Mouse (Mus musculus): ENCODE data around the gene Ccdc57.
"Not testable (repeated sequence)": the region's sequence is repeated elsewhere in the genome, so short reads cannot be mapped to it uniquely, and the experiment has no call there.

The Ccdc57 gene

DNA sequence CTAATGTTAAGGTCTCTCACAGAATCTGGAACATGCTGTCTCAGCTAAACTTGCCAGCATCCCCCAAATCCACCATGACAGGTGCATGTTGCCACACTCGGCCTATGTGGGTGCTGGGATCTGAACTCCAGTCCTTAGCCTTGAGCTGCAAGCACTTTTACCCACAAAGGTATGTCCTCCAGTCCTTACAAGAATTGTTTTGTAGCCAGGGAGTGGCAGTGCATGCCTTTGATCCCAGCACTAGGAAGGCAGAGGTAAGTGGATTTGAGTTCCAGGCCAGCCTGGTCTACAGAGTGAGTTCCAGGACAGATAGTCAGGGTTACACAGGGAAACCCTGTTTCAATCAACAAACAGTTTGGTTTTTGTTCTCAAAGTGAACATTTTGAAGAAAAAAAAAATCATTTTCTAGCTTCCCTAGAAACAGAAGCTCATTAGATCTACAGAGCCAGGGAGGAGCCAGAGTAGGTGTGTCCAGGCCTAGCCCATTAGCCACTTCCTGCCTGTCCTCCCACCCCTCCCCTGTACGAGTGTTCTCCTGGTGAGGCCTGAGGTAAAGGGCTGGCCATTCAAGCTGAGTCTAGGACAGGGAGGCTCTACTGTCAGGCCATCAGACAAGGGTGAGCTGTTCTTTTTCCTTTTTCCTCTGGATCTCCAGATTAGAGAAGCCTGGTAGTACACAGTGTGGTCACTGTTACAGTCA lies 82.2 kb downstream of the Ccdc57 start:
- DNase-seq, result no peak

DNA sequence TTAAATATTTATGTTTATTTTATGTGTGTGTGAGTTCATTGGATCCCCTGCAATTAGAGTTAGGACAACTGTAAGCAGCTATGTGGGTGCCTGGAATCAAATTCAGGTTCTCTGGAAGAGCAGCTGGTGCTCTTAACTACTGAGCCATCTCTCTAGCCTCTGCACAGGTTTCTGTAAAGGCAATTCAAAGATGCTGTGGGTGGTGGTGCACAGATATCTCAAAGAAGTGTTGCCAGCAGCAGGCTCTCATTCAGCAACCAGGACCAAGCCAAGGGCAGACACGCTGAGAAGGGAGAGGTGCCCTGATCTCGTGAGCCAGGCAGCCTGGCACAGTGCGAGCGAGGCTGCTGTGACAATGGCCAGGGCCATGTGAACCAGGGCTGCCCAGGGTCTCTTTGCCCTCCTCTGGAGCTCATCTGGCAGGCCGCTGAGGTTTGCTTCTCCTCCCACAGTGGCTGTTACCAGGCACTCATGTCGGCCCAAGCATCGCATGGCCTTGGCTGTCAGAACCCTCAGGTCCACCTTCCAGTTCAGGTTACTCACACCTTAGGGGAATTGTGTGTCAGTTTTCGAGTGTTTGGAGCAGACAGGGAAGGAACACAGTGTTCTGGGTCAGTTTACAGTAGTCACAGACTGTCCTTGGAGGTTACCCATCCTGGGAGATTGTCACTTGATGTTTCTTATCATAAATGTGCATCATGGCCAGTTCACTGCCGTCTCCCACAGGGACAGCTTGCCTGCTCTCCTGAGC lies 85.8 kb downstream of the Ccdc57 start:
- DNase-seq, result no peak

DNA sequence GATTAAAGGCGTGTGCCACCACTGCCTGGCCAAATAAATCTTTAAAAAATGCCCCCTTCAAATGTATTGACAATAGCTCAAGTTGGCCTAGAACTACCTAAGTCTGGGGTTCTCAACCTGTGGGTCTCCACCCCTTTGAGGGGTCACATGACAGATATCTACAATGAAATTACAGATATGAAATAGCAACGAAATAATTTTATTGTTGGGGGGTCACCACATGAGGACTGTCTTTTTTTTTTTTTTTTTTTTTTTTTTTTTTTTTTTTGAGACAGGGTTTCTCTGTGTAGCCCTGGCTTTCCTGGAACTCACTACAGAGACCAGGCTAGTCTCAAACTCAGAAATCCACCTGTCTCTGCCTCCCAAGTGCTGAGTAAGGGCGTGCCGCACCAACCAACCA lies 88.3 kb downstream of the Ccdc57 start:
- no peak for DNase-seq

DNA sequence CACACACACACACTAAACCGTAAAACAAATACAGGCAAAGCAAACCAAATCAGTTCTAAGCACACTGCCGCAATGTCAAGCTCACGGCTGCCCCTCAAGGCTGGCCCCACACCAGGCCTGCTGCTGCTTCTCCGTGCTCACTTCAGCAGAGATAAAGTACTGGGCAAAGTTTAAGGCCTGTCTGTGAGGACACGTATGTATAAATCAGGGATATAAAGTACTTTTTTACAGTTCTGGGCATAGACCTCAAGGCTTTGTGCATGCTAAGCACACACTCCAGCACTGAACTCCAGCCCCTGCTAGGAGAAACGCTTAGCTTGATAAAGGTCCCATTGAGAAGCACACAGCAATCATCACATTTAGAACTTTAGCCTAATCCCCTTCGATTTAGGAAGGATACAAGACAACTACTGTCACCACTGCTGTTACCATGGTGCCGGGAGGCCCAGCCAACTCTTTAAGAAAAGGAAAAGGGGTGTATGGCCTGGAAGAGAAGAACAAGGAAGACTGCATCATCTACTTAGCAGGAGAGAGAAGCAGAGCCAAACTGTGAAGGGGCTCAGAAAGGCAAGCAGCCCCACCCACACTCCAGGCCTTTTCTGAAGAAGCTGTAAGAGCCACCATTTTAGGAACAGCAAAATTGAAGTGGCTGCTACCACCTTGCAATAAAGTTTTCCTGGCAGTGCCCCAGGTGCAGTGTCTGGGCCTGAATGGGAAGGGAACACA lies 99.0 kb downstream of the Ccdc57 start:
- no peak for DNase-seq

DNA sequence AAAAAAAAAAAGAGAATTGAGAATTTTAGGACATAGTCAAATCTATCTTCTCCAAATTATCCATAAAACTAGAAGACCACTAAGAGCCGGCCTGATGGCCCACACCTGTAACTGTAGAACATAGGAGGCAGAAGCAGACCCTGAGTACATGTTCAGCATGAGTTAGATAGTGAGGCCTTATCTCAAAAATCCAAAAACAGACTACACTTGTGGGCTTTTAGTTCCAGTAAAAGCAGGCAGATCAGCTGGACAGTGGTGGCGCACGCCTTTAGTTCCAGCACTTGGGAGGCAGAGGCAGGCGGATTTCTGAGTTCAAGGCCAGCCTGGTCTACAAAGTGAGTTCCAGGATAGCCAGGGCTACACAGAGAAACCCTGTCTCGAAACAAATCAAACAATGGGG lies 99.7 kb downstream of the Ccdc57 start:
- DNase-seq, result not testable (repeated sequence)

DNA sequence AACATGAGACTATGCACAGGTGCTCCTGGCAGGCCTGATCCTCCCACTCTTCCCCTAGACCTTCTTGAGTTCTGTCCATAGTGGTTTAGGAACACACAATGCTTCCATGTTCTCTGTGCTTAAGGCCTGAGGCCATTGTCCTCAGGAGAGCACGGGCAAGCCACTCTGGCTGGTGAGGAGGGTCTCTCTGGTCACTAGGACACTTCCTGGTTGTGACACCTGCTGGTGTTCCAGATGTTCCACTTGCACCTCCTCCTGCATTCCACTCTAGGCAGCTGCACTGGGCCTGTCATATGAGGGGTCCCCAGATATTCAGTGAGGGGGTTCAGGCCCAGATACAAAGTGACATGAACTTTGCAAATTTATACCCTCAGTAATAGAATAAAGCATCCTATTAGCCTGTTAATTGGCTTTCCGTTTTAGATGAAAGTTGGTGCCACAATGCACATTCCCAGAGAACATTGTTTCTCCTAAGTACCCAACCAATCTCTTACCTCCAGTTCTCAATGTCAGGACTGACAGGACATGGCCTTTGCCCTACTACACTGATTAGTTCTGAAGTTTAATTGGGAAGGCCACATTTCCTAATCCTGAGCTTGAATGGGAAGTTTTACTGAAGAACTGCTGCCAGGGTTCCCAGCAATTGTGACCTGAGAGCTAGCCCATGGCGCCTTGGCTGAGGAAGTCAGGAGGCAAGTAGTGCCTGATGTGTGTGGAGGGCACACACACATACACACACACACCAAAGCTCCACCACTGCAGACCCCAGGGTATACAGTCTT lies 100.8 kb downstream of the Ccdc57 start:
- DNase-seq, result no peak

DNA sequence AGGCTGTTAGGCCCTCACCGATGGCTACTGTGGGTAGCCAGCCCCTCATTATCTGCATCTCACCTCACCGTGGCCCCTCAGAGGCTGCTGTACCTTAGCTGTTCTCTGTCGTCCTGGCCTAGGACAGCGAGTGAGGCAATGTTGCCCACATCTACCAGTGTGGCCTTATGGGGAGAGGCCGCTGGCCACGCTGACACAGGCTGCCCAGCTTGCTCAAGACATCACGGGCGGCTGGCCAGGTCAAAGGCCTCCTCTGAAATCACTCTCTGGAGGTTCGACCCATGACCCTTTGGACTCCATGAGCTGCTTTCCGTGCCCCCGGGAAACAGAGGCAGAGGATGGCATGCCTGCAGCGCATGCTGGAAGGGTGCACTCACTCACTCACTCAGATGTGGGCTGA lies 102.0 kb downstream of the Ccdc57 start:
- no peak for DNase-seq

DNA sequence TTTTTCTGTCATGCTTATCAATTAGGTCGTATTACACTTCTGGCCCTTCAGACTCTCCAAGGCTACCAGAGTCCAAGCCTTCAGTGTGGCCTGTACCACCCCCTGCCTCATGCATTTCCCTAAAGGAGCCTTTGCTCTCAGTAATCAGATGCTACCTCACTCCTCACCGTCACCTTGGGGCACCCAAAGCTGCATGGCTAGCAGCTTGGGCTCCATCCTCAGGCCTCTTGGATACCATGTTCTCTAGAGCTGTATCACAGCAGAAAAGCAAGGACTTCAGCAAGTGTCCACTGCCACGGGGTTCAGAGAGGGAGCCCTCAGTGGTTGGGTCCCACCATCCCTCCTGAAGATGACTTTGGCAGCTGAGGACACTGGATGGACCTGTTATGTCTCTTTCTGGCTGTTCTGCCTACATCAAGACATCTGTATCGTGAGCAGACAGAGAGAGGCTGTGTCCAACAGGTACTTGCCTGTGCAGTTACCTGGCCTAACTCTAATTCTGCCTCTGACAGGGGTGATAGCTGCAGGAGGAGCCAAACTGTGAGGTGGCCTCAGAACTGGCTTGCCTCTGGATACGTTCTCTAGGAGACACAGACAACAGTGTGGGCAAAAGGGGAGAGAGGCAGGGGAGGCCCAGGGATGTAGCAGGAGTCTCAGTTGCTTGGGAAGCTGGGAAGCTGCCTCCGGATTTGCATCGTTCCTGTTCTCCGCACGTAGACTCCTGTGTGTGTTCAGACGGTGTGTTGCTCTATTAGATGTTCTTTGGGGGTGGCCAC lies 102.7 kb downstream of the Ccdc57 start:
- no peak for DNase-seq

DNA sequence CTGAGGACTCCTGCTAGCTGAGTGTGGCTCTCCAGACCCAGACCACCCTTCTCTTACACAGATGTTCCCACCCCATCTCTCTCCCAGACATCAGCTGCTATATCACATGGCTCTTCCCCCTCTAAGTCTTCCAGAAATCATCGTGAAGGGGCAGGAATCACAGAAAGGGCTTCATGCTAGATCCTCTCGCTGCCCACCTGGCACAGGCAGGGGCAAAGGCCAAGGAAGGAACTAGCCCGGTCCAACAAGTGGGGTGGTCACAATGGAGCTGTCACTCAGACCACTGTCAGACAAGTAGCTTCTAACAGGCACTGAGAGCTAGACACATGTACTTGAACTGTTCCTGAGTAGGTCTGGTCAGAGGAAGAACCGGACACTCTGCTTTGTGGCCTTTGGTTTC lies 104.3 kb downstream of the Ccdc57 start:
- DNase-seq, result no peak

DNA sequence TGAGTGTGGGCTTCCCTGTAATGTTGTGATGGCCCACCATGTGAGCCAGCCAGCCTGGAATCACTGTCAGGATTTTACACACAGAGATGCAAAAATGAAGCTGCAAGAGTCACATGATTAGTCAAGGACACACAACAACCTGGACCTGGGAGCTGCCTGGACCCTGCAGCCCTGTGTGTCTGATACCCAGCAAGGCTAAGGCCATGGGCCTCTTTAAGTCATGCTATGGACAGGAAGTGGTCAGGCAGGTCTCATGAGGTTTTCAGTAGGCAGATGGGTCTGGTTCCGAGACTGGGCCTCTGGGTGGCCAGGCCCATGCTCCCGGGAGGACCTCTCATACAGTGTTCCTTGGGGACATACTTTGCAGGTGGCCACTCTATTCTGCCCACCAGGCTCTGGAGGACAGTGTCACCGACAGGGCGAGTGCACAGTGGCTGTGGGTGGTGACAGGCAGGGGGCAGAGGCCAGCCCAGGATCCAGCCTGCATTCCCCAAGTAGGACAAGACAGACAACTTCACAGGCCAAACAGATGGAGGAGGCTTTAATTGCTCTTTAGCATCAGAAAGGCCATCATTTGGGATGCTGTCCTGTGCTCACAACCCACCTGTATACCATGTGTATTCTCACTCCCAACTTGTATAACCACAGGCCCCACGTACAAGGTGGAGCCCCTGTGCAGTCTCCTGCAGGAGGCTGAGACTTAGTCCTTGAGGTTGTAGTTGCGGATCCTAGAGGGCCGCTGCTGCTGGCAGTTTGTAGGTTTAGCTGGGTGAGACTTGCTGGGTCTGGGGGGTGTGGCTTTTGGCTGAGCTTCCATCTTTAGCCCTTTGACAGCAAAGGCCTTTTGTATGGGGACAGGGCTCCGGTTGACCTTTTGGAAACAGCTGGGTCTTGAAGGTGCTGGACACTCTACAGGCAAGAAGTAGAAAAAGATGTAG lies 106.4 kb downstream of the Ccdc57 start:
- no peak for DNase-seq

DNA sequence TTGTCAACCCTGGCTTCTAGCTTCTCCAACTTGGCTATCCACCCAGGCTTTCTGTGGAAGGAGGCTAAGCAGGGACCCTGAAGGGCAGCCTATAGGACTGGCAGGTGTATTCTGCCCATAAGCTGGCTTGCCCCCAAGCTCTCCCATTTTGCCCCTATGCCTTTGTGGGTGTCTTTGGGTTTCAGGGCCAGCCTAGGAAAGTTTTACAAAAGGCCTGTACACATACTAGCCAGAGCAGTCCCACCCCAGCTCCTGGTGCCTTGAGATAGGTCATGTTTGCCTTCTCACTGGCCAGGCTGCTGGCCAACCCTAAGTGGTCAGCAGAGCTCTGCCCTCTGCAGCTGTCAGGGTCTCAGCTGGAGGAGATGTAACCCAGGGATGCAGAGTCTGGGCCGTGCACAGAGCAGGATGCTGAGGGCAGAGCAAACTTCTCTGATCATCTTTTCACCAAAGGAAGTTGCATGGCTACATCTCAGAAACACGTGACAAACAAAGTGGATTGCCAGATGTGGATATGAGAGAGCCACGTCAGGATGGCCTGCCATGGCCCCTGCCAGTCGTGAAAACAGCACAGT lies 107.3 kb downstream of the Ccdc57 start:
- no peak for DNase-seq

DNA sequence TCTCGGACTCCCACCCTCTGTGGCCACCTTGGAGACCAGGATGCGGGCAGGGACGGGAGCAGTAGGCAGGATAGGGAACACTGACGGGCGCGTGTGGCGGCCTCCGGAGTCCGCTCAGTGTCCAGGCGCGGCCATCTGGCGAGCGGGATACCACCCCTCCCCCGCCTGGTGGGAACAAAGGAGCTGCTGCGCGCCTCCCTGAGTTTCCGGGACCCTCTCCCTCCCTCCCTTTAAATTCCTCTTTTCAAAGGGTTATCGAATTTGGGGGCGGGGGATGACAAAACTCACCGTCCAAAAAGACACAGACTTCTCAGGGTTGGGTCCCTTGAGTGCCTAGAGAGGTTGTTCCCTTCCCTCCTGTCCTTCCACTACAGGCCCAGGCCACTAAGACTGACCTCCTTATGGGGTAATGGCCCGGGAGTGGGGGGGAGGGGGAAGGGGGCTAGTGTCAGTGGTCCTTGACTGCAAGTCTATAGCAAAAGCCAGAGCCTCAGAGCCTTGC lies 107.8 kb downstream of the Ccdc57 start:
- no peak for DNase-seq

DNA sequence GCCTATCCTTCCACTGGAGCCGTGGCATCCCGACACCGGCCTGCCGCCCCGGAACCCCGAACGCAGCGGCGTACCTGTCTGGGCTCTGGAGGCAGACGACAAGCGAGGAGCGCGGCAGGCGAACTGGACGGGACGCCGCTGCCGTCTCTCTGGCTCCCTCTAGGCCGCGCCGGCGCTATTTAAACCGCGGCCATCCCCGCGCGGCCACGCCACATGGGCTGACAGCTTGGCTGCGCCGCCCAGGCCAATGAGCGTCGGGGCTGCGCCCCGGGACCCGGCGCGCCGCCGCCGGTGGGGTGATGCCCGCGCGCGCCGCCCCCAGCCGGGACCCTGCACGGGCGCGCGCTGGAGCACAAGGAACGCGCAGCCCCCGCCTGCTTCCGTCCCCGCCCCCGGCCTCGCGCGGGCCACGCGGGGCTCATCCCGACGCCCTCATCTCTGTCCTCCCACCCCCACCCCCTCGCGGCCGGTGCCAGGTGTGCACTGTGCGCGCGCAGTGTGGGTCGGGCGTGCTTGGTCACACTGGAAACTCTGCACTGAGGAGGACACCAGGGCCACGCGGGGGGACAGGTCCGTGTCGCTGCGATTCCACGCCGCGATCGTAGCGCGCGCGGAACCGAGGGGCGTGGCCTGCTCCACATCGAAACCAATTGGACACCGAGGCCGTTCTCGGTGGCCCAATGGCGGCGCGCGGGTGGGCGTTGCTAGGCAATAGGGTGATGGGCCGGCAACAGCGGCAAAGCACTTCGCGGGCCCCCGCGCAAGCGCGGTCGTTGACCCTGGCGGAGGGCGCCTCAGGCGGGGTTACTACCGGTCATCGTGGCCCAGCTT lies 108.5 kb downstream of the Ccdc57 start, which contains the start of gene Fasn:
Gene Fasn, minus strand, starts transcription at position 592 of the 831 bp plus-strand sequence.
- peak; percentile 97 for DNase-seq

DNA sequence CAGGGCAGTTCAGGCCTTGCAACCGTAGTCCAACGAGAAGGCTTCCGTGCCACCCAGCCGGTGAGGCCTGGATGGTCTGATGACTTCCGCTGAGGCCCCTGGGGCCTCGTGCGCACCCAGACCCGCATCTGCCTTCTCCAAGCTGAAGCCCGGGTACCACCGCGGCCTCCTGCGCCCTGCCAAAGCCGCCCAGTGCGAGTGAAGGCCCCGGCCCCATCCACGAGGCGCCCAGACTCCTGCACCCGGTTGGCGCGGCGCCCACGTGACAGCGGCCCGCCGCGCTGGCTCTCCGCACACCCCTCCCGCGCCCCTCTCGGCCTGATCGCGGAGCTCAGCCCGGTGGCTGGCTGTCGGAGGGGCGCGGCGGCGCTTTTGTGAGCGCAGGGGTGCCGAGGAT lies 109.1 kb downstream of the Ccdc57 start:
- DNase-seq, result no peak

DNA sequence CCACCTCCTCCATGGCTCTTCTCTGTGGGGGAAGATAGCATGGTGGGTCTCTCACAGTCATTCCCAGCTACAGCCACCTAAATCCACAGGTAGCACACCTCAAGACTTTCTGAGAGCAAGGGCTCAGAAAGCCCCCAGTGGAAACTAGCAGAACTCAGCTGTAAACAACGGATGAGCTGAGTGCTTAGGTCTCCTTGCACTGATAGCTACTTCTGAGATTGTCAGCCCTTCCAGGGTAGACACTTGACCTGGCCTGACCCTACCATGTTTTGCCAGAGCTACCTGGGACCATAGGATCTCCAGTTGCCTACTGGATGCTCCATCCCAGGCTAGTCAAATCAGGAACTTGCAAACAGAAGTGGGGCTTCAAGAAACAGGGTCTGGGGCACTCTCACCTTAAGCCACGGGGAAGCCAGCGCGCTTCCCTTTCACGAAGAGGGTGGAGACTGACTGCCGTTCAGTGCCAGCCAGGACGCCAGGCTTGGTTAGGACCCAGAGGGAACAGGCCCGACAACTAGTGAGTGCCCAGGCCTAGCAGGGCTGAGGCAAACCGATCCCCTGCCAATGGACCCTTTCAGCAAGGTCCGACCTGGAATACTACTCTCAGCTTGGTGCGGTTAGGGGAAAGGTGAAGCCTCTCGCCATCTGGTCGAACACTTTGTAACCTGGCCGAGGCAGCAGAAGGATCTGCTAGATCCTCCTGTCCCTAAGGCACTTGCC lies 109.7 kb downstream of the Ccdc57 start:
- no peak for DNase-seq

DNA sequence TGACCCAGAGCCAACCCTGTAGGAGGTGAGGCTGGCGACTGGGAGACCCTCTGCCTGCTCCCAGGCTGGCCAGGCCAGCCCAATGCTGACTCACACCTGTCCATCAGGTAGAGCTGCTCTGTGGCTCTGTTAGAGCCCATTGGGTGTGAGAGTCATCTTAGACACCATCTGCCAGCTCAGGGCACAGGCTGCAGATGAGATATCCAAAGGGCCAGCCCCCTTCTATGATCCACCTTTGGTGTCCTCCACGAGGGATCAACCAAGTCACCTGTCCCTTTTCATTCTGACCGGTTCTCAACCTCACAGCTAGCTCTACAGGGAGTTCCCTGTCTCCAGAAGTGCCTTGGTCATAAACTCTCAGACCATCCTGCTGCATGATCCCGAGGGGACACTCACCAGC lies 110.4 kb downstream of the Ccdc57 start:
- DNase-seq, result no peak

DNA sequence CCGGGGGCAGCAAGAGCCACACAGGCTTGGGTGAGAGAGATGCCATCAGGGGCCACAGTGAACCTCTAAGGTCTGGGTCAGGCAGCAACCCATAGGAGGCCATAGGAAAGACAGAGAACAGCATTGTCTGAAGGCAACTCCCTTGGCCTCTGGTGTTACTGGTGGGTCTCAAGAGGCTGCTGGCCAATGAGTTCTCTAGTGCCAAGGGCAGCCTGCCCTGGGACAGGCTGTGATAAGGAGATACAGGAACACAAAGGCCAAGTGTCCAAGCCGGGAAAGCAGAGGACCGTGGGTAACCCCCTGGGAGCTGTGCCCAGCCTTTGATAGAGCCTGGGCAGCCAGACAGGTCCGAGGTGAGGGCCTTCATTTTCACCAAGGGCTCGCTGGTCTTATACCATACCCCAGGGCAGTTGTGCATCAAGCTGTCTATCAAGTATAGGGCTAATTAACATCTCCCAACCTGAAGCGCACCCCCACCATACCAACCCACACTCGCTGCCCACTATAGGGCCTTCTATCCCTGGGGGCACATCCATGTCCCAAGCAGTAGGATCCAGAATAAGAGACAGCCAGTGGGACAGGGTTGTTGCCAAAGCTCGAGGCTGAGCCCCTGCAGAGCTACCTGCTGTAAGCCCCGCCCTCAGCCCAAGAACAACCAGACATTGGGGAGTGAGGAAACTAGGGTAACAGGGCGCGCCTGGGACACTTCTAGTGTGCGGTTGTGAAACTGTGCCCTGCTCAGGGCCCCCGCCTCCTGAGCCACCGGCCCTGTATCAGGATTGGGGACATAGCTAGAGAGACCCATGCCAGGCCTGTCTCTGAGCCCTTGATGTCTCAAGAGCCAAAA lies 111.4 kb downstream of the Ccdc57 start:
- DNase-seq, result no peak

DNA sequence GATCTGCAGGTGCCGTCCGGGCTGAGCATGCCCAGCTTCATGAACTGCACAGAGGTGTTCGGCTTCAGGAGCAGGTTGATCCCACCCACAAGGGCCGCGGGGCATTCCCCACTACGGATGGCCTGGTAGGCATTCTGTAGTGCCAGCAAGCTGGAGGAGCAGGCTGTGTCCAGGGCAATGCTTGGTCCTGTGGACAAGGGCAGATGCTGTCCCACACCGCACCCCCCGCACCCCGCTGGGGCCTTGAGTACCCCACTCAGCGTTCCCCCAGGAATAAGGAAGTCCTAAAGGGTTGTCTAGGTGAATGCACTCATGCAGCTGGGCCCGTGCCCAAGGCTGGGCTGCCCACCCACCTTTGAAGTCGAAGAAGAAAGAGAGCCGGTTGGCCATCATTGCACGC lies 112.1 kb downstream of the Ccdc57 start:
- DNase-seq, result no peak
